In the genomic region with DNA sequence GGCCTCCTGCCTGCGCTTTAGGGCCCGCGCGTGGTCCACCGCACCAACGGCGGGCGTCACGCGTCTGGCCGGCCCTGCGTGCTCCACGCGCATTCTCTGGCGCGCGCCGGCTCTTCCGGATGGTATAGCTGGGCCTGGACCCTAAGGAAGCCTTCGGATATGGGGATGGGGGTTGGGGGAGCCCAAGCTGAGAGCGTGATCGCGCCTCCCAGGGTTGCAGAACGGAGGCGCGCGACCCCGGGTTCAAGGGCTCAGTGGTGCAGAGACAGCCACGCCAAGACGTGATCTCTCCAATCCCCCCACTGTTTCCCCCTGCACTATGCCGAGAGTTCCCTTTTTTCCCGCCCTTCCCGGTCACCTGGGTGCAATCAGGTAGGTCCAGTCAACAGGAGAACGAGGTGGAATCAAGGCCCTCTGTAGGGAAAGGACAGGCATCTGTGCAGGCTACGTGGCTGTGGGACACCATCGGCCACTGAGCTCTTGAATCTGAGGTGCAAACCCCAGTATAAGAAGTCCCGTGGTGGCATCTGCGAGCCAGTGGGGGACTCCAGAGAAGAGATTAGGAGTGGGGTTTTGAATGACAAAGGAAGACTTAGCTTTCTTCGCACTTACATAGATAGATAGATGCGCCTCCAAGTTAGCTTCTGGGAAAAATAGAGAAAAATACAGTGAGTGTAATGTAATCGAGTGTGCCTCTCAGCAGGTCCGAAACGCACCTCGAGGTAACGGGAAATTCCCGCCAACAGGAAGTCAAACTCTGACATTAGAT, we compare ENCODE assay signal across 1 mouse cellular context.
TF ChIP-seq lines count a peak whose summit lies in the region.

No protein-coding gene starts in this region.

TF ChIP-seq in CH12.LX, 34 proteins besides CTCF, POLR2A, EP300 and RAD21:
- TF ChIP-seq CHD2 (IDR thresholded peaks at IDR 0.05; ENCODE audit: low read length) (no peak), MEF2A (IDR thresholded peaks at IDR 0.05; ENCODE audit: borderline replicate concordance, low read depth, low read length) (no peak), IRF4 (IDR thresholded peaks at IDR 0.05; ENCODE audit: low read depth, low read length) (no peak; the same call in 1 of the 2 replicates), E2F4 (IDR thresholded peaks at IDR 0.05; ENCODE audit: insufficient replicate concordance, low read depth, low read length) (no peak), NELFE (IDR thresholded peaks at IDR 0.05; ENCODE audit: low read depth, low read length) (no peak; the same call in 1 of the 2 replicates), SIN3A (IDR thresholded peaks at IDR 0.05; ENCODE audit: low read length) (peak; percentile 23; the same call in 1 of the 2 replicates), ZMIZ1 (IDR thresholded peaks at IDR 0.05; ENCODE audit: low read depth, low read length) (peak; percentile 1; the same call in 1 of the 2 replicates), MAX (IDR thresholded peaks at IDR 0.05; ENCODE audit: low read length) (peak; percentile 31), MAFK (IDR thresholded peaks at IDR 0.05; ENCODE audit: insufficient replicate concordance, low read length) (no peak), MAZ (IDR thresholded peaks at IDR 0.05; ENCODE audit: low read depth, low read length) (0 out of 2 replicates have a peak, but pooled peaks have one; percentile 40), JUN (IDR thresholded peaks at IDR 0.05; ENCODE audit: insufficient read depth, low read depth, low read length) (no peak), ETS1 (conservative IDR thresholded peaks at IDR 0.05; ENCODE audit: low read depth, low read length) (no peak), TCF12 (IDR thresholded peaks at IDR 0.05; ENCODE audit: low read depth, low read length) (no peak), ZNF384 (IDR thresholded peaks at IDR 0.05; ENCODE audit: low read depth, low read length) (no peak), ZKSCAN1 (IDR thresholded peaks at IDR 0.05; ENCODE audit: borderline replicate concordance, low read depth, low read length) (no peak), GABPA (IDR thresholded peaks at IDR 0.05; ENCODE audit: insufficient replicate concordance, low read depth, low read length) (no peak), RCOR1 (conservative IDR thresholded peaks at IDR 0.05; ENCODE audit: low read depth, low read length) (no peak; the same call in 1 of the 2 replicates), BHLHE40 (IDR thresholded peaks at IDR 0.05; ENCODE audit: low read depth, low read length) (no peak), MXI1 (IDR thresholded peaks at IDR 0.05; ENCODE audit: low read depth, low read length) (peak; percentile 75), NRF1 (IDR thresholded peaks at IDR 0.05; ENCODE audit: low read depth, low read length) (no peak), SMC3 (IDR thresholded peaks at IDR 0.05; ENCODE audit: low read depth, low read length) (no peak), TBP (conservative IDR thresholded peaks at IDR 0.05; ENCODE audit: low read depth, low read length) (0 out of 2 replicates have a peak, but pooled peaks have one; percentile 17), CHD1 (IDR thresholded peaks at IDR 0.05; ENCODE audit: low read depth, low read length) (0 out of 2 replicates have a peak, but pooled peaks have one; percentile 39)
